Mouse (Mus musculus) bone marrow macrophage, adult 2 months (primary cell): ENCODE measurements around the gene Zkscan3.

Experiments
- CTCF ChIP-seq: IDR thresholded peaks from 2 replicates; pipeline ENCODE4 v1.5.1; 2012; ENCODE audit warnings: low read depth, mild to moderate bottlenecking, low read length, moderate library complexity
- POLR2A ChIP-seq: IDR thresholded peaks from 2 replicates; pipeline ENCODE4 v1.6.1; 2012; ENCODE audit warnings: mild to moderate bottlenecking, low read depth, low read length, borderline replicate concordance

GRCm38 (mm10) chr13:21415750-21416149 is 13.2 kb upstream of the Zkscan3 start:
- no peak for TF ChIP-seq POLR2A
- TF ChIP-seq CTCF: no peak
